Mouse (Mus musculus): ENCODE measurements at regions not wholly inside any gene's neighbourhood (a gene's known extent, or its start where the extent isn't known, plus 50 kb on each side); places are given as distances from the start of the nearest gene placed in this dataset.

DNA sequence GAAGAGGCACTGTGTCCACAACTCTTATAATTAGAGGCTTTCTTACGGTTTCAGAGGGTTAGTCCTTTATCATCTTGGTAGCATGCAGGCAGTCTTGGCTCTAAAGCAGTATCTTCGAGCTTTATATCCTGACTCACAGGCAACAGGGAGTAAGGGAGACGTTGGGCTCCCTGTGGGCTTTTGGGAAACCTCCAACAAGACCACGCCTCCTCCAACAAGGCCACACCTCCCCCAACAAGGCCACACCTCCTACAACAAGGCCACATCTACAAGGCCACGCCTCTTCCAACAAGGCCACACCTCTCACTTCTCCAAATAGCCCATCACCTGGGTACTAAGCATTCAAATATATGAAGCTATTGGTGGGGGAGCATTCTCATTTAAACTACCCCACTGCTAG is 160.7 kb downstream of the Adgrd1 start:
- TF ChIP-seq POLR2A (IDR thresholded peaks at IDR 0.05; ENCODE audit: low read depth, low read length) (no peak), CTCF (conservative IDR thresholded peaks at IDR 0.05; ENCODE audit: insufficient read depth, insufficient read length, low read depth, low read length) (no peak)

All from kidney, adult 2 months (tissue).